ENCODE assay signal across 43 mouse cellular contexts in genomic region chr3:96426268-96426667, GRCm38 (mm10). TPM values are rescaled to one million over a fixed set of nuclear protein-coding genes. Genes with fewer than 3 reads are reported as not detected.
"Had no signal": no experiment of that assay in that cellular context is flagged by ENCODE, and none has a peak within 500 bp of the region (broad histone marks: within the 10 kb centered on the region; RNA-seq: fewer than 3 reads in every experiment).

No protein-coding gene starts in this region.

- H3K27ac ChIP-seq: heart, embryonic 10.5 days; heart, embryonic 13.5 days; heart, embryonic 15.5 days; hindbrain, embryonic 10.5 days; hindbrain, embryonic 12.5 days; hindbrain, embryonic 13.5 days; hindbrain, embryonic 14.5 days; hindbrain, embryonic 15.5 days; hindbrain, postnatal 0 days; intestine, embryonic 15.5 days; kidney, embryonic 15.5 days; kidney, postnatal 0 days; layer of hippocampus, adult 2 months; left cerebral cortex, adult 2 months had no signal

- H3K9me3 ChIP-seq: heart, embryonic 10.5 days; heart, embryonic 12.5 days; heart, embryonic 13.5 days; heart, embryonic 15.5 days; hindbrain, embryonic 10.5 days; hindbrain, embryonic 12.5 days; hindbrain, embryonic 13.5 days; hindbrain, embryonic 15.5 days; intestine, embryonic 15.5 days; kidney, embryonic 15.5 days had no signal

- H3K4me1 ChIP-seq: hindbrain, embryonic 12.5 days; hindbrain, embryonic 13.5 days; hindbrain, embryonic 15.5 days had no signal

- H3K36me3 ChIP-seq: heart, embryonic 10.5 days; heart, embryonic 12.5 days; heart, embryonic 13.5 days; heart, embryonic 15.5 days; hindbrain, embryonic 10.5 days; hindbrain, embryonic 12.5 days; hindbrain, embryonic 13.5 days; hindbrain, embryonic 15.5 days; intestine, embryonic 15.5 days; kidney, embryonic 15.5 days had no signal

- H3K4me3 ChIP-seq: heart, embryonic 12.5 days; heart, embryonic 13.5 days; heart, embryonic 15.5 days; hindbrain, embryonic 10.5 days; hindbrain, embryonic 12.5 days; hindbrain, embryonic 13.5 days; hindbrain, embryonic 15.5 days; intestine, embryonic 15.5 days; kidney, embryonic 15.5 days; layer of hippocampus, adult 2 months; left cerebral cortex, adult 2 months had no signal

- DNase-seq: heart, postnatal 10 days; heart, postnatal 14 days; heart, postnatal 36 days; heart, postnatal 4 days; kidney, adult 11 months; kidney, adult 18-20 months; kidney, adult 2 months; kidney, adult 8-10 months; kidney, adult 9 months; kidney, postnatal 10 days; kidney, postnatal 14 days; kidney, postnatal 25 days; kidney, postnatal 36 days; kidney, postnatal 4 days; layer of hippocampus, adult 9-11 months; layer of hippocampus, postnatal 36 days had no signal

- H3K9ac ChIP-seq: heart, embryonic 12.5 days; heart, embryonic 13.5 days; heart, embryonic 15.5 days; hindbrain, embryonic 12.5 days; hindbrain, embryonic 13.5 days; hindbrain, embryonic 14.5 days; hindbrain, embryonic 15.5 days; intestine, embryonic 15.5 days; kidney, embryonic 15.5 days had no signal

RNA-seq across cellular contexts. Expression of gene BC107364, which starts 25.8 kb away (rescaled TPM):
- total RNA-seq: heart, postnatal 10 days; heart, postnatal 14 days; heart, postnatal 36 days; hematopoietic stem cell, adult 5-6 weeks; hindbrain, postnatal 0 days; layer of hippocampus, adult 18-20 months; layer of hippocampus, adult 2 months; layer of hippocampus, adult 8-10 months; layer of hippocampus, postnatal 10 days; layer of hippocampus, postnatal 14 days; layer of hippocampus, postnatal 25 days; layer of hippocampus, postnatal 36 days; left cerebral cortex, adult 18-20 months; left cerebral cortex, adult 2 months had no signal
- polyA plus RNA-seq: heart, embryonic 10.5 days; hindbrain, embryonic 10.5 days; hindbrain, embryonic 11.5 days; hindbrain, embryonic 12.5 days; hindbrain, embryonic 13.5 days; hindbrain, embryonic 14.5 days; hindbrain, embryonic 15.5 days; hindbrain, embryonic 16.5 days; hindbrain, postnatal 0 days; inflammation-experienced regulatory T-cells, adult 6 months; intestine, embryonic 14.5 days; kidney, embryonic 15.5 days; large intestine, adult 2 months had no signal
